Mouse (Mus musculus): ENCODE data around the gene Hs6st3.

DNA sequence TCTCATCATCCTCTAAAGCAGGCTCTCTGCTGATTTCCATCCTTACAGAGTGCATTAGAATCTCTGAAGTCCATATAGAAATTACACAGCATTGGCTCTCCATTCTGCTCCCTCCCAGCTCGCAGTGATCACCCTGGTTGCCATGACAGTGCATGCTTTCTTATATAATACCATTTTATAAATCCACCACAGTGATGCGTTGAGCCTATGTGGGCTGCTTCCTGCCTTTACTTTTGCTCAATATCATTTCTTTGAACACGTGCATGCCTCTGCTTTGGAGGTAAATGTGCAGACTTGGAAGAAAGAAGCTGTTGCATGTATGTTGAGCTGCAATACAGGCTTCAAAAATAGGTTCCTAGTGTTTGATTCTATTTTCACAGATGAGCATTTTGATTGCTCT, 494.9 kb downstream of the Hs6st3 start:
- TF ChIP-seq CTCF (IDR thresholded peaks at IDR 0.05; ENCODE audit: control insufficient read depth, insufficient read depth, low read length) (no peak), POLR2A (IDR thresholded peaks at IDR 0.05; ENCODE audit: borderline replicate concordance, control insufficient read depth, low read depth, low read length) (no peak)
